Mouse (Mus musculus) adrenal gland, postnatal 4 days (tissue): Measurements from ENCODE around the gene Sfxn5. TPM values are rescaled to one million over a fixed set of nuclear protein-coding genes. Genes with fewer than 3 reads are reported as not detected.
A peak's percentile ranks its signal among the peaks of the same experiment; 100 is the strongest.

ENCODE experiments used
- DNase-seq, 2 experiments: peaks; one replicate each; pipeline ENCODE4 v3.0.0; 2021 to 2022; ENCODE audit warnings: low spot score in 2 of 2, mixed read lengths in 2 of 2
- long read RNA-seq, 2 experiments: library from polyadenylated mRNA; stranded (forward); transcript quantifications; one replicate each; pipeline ENCODE4 v2.0.0; 2021
- total RNA-seq, 2 experiments: library from RNA; stranded (reverse); gene quantifications; 2 replicates each; pipeline ENCODE4 v1.2.3; 2021

Sfxn5 gene
- 10 to 100 TPM; 11.8 to 12.7 TPM for total RNA-seq
- long read RNA-seq, experiment 1, partial matches to known transcripts = 0 of 3 reads
- long read RNA-seq, experiment 1, other reads (novel, unspliced or antisense) = 1 of 3 reads
- long read RNA-seq, experiment 2, partial matches to known transcripts = 0 of 3 reads
- long read RNA-seq, experiment 2, other reads (novel, unspliced or antisense) = 0 of 3 reads

GRCm38 (mm10) chr6:85333000-85333669, at the start of gene Sfxn5:
Sfxn5 (minus strand) TSS chr6:85333422.
- peak; percentile 87 to 92 for DNase-seq

GRCm38 (mm10) chr6:85382791-85383190, 49.6 kb upstream of the Sfxn5 start:
- no peak for DNase-seq

- no peak for DNase-seq
Measured at GRCm38 (mm10) chr6:85381648-85382020, 48.4 kb upstream of the Sfxn5 start.

GRCm38 (mm10) chr6:85380901-85381647, 47.9 kb upstream of the Sfxn5 start:
- DNase-seq = no peak

GRCm38 (mm10) chr6:85380201-85380900, 47.1 kb upstream of the Sfxn5 start:
- peak; percentile 55 to 65 for DNase-seq

GRCm38 (mm10) chr6:85378629-85379028, 45.4 kb upstream of the Sfxn5 start:
- DNase-seq = no peak

GRCm38 (mm10) chr6:85377876-85378275, 44.7 kb upstream of the Sfxn5 start:
- no peak for DNase-seq

GRCm38 (mm10) chr6:85377066-85377734, 44.0 kb upstream of the Sfxn5 start:
- DNase-seq = no peak

- DNase-seq = peak; percentile 82 to 95
Measured at GRCm38 (mm10) chr6:85374734-85375114, 41.5 kb upstream of the Sfxn5 start.

- DNase-seq = no peak
Measured at GRCm38 (mm10) chr6:85373951-85374733, 40.9 kb upstream of the Sfxn5 start, which contains the start of gene Rab11fip5. Rab11fip5 (minus strand) TSS chr6:85374634.

- no peak for DNase-seq
Measured at GRCm38 (mm10) chr6:85373066-85373860, 40.0 kb upstream of the Sfxn5 start.

GRCm38 (mm10) chr6:85372496-85372895, 39.3 kb upstream of the Sfxn5 start:
- DNase-seq = no peak

- no peak for DNase-seq
Measured at GRCm38 (mm10) chr6:85371859-85372405, 38.7 kb upstream of the Sfxn5 start.

GRCm38 (mm10) chr6:85370666-85371430, 37.6 kb upstream of the Sfxn5 start:
- DNase-seq = no peak

- no peak for DNase-seq
Measured at GRCm38 (mm10) chr6:85370041-85370440, 36.8 kb upstream of the Sfxn5 start.

GRCm38 (mm10) chr6:85369181-85369860, 36.1 kb upstream of the Sfxn5 start:
- no peak for DNase-seq

- no peak for DNase-seq
Measured at GRCm38 (mm10) chr6:85368722-85369121, 35.5 kb upstream of the Sfxn5 start.

GRCm38 (mm10) chr6:85368166-85368565, 34.9 kb upstream of the Sfxn5 start:
- no peak for DNase-seq
